Mouse (Mus musculus): ENCODE measurements around the gene Myl12a.
"Not testable (repeated sequence)": the region's sequence is repeated elsewhere in the genome, so short reads cannot be mapped to it uniquely, and the experiment has no call there.

Myl12a gene

GRCm38 (mm10) chr17:70989991-70990390, 12.7 kb downstream of the Myl12a start:
- DNase-seq (ENCODE audit: low spot score in 2 of 2), result no peak

GRCm38 (mm10) chr17:70989430-70989829, 13.2 kb downstream of the Myl12a start:
- no peak for DNase-seq (ENCODE audit: low spot score in 2 of 2)

- DNase-seq (ENCODE audit: low spot score in 2 of 2), result no peak
Measured at GRCm38 (mm10) chr17:70988337-70988767, 14.3 kb downstream of the Myl12a start.

GRCm38 (mm10) chr17:70986831-70987660, 15.6 kb downstream of the Myl12a start:
- no peak for DNase-seq (ENCODE audit: low spot score in 2 of 2)

GRCm38 (mm10) chr17:70986355-70986740, 16.3 kb downstream of the Myl12a start:
- no peak for DNase-seq (ENCODE audit: low spot score in 2 of 2)

- no peak for DNase-seq (ENCODE audit: low spot score in 2 of 2)
Measured at GRCm38 (mm10) chr17:70985501-70986354, 16.9 kb downstream of the Myl12a start.

GRCm38 (mm10) chr17:70979345-70980223, 23.1 kb downstream of the Myl12a start:
- DNase-seq (ENCODE audit: low spot score in 2 of 2), result peak in 1 of 2 experiments; percentile 57

GRCm38 (mm10) chr17:70977799-70978198, 24.9 kb downstream of the Myl12a start:
- no peak for DNase-seq (ENCODE audit: low spot score in 2 of 2)

GRCm38 (mm10) chr17:70974065-70974464, 28.6 kb downstream of the Myl12a start:
- DNase-seq (ENCODE audit: low spot score in 2 of 2), result not testable (repeated sequence)

GRCm38 (mm10) chr17:70973398-70973797, 29.3 kb downstream of the Myl12a start:
- no peak for DNase-seq (ENCODE audit: low spot score in 2 of 2)

- no peak for DNase-seq (ENCODE audit: low spot score in 2 of 2)
Measured at GRCm38 (mm10) chr17:70971206-70971605, 31.5 kb downstream of the Myl12a start.

GRCm38 (mm10) chr17:70968606-70969191, 34.0 kb downstream of the Myl12a start:
- DNase-seq (ENCODE audit: low spot score in 2 of 2), result no peak

GRCm38 (mm10) chr17:70967646-70968045, 35.0 kb downstream of the Myl12a start:
- no peak for DNase-seq (ENCODE audit: low spot score in 2 of 2)

- DNase-seq (ENCODE audit: low spot score in 2 of 2), result no peak
Measured at GRCm38 (mm10) chr17:70967191-70967590, 35.5 kb downstream of the Myl12a start.

- DNase-seq (ENCODE audit: low spot score in 2 of 2), result no peak
Measured at GRCm38 (mm10) chr17:70966126-70966525, 36.6 kb downstream of the Myl12a start.

- no peak for DNase-seq (ENCODE audit: low spot score in 2 of 2)
Measured at GRCm38 (mm10) chr17:70965281-70965680, 37.4 kb downstream of the Myl12a start.

GRCm38 (mm10) chr17:70963546-70963945, 39.1 kb downstream of the Myl12a start:
- peak; percentile 87 to 94 for DNase-seq (ENCODE audit: low spot score in 2 of 2)

GRCm38 (mm10) chr17:70951266-70951665, 51.4 kb downstream of the Myl12a start:
- no peak for DNase-seq (ENCODE audit: low spot score in 2 of 2)

- no peak for DNase-seq (ENCODE audit: low spot score in 2 of 2)
Measured at GRCm38 (mm10) chr17:70949171-70949570, 53.5 kb downstream of the Myl12a start.

- no peak for DNase-seq (ENCODE audit: low spot score in 2 of 2)
Measured at GRCm38 (mm10) chr17:70948721-70949120, 54.0 kb downstream of the Myl12a start.

GRCm38 (mm10) chr17:70943779-70944178, 58.9 kb downstream of the Myl12a start:
- DNase-seq (ENCODE audit: low spot score in 2 of 2), result no peak

Measured in heart, adult 9 months (tissue).